Mouse (Mus musculus): Measurements from ENCODE around the gene Ddx43. TPM values are rescaled to one million over a fixed set of nuclear protein-coding genes. Genes with fewer than 3 reads are reported as not detected.

Gene Ddx43
- polyA plus RNA-seq, 1 experiment = 0.12 TPM

DNA sequence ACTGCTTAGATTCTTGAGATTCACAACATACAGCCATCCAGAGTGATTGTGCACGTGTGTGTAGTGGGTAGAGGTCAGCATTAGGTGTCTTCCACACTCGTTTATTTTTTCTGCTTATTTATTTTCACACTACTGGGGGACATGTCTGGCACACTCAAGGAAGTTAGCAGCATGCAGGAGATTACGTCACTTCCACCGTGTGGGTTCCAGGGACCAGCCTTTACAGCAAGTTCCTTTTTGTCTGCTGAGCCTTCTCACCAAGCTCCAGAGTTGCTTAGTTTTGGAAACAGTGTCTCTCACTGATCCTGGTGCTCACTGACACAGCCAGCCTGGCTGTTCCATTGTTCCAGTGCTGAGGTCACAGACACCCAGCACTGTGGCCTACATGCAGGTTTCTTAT lies 55.8 kb downstream of the Ddx43 start:
- Histone ChIP-seq H3K4me3 (ENCODE audit: extremely low read depth, insufficient read depth, insufficient read length) (no peak overlapping the region), H3K4me1 (ENCODE audit: control insufficient read depth, insufficient read depth, insufficient read length) (no peaks in the 10 kb centered on the region; the same call in 1 of the 2 replicates), H3K27ac (ENCODE audit: insufficient read depth, low read length) (no peak overlapping the region), H3K36me3 (ENCODE audit: control insufficient read depth, insufficient read depth, low read length) (peaks cover 12% of the 10 kb centered on the region), H3K27me3 (ENCODE audit: control insufficient read depth, insufficient read depth, low read length) (no peaks in the 10 kb centered on the region)
- WGBS = 29% methylated on average over 4 of the region's 4 CpGs
- peak in 1 of 2 experiments; percentile 24 for DNase-seq (ENCODE audit: low read depth in 1 of 2, low spot score in 2 of 2)
- TF ChIP-seq CTCF (IDR thresholded peaks at IDR 0.05; ENCODE audit: extremely low read depth, insufficient read depth, insufficient read length, insufficient replicate concordance) (no peak), POLR2A (IDR thresholded peaks at IDR 0.05; ENCODE audit: low read depth, low read length) (no peak)

DNA sequence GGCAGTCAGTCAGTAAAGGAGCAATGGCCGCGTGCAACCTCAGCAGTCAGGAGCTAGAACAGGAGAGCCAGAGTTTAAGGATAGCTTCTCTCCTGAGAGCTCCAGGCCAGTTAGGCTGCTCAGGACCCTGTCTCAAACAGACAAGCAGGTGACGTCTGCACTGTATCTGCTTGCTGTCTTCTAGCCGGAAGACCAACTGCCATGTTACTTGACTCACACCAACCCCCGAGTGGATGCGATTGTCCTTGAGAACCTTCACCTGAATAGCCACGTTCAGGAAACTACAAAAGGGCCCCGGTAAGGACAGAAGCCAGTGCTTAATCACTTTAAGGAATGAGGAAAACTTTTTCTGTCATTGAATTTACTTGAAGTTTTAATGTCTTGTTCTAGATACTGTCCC lies 61.4 kb downstream of the Ddx43 start:
- 91% methylated on average over 8 of the region's 8 CpGs for WGBS
- Histone ChIP-seq H3K4me1 (ENCODE audit: control insufficient read depth, insufficient read depth, insufficient read length) (no peaks in the 10 kb centered on the region), H3K4me3 (ENCODE audit: extremely low read depth, insufficient read depth, insufficient read length) (no peak overlapping the region), H3K27ac (ENCODE audit: insufficient read depth, low read length) (no peak overlapping the region), H3K36me3 (ENCODE audit: control insufficient read depth, insufficient read depth, low read length) (peaks cover 27% of the 10 kb centered on the region), H3K27me3 (ENCODE audit: control insufficient read depth, insufficient read depth, low read length) (no peaks in the 10 kb centered on the region)
- TF ChIP-seq POLR2A (IDR thresholded peaks at IDR 0.05; ENCODE audit: low read depth, low read length) (no peak), CTCF (IDR thresholded peaks at IDR 0.05; ENCODE audit: extremely low read depth, insufficient read depth, insufficient read length, insufficient replicate concordance) (no peak)
- no peak for DNase-seq (ENCODE audit: low read depth in 1 of 2, low spot score in 2 of 2)

DNA sequence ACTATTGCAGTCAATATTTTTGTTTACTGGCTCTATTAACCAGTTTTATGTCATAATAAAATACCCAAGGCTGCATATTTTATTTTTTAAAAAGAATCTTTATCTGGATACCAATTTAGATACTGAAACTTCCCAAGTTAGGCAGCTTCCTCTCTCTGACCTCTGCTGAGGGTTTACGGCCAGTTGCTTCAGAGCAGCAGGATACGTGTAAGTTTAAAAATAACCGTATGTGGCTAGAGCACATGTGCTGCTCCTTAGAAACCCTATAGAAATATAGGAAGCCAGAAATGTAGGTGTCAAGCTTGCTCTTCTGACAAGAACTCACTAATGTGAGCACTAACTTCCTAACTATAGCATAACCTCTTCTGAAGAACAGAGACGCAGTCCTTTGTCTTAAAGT lies 67.8 kb downstream of the Ddx43 start:
- 47% methylated on average over 4 of the region's 4 CpGs for WGBS
- no peaks in the 10 kb centered on the region for H3K4me1 ChIP-seq (ENCODE audit: control insufficient read depth, insufficient read depth, insufficient read length)
- H3K27ac ChIP-seq (ENCODE audit: insufficient read depth, low read length) = no peak overlapping the region
- peaks cover 25% of the 10 kb centered on the region for H3K36me3 ChIP-seq (ENCODE audit: control insufficient read depth, insufficient read depth, low read length)
- no peaks in the 10 kb centered on the region for H3K27me3 ChIP-seq (ENCODE audit: control insufficient read depth, insufficient read depth, low read length)
- no peak for DNase-seq (ENCODE audit: low read depth in 1 of 2, low spot score in 2 of 2)
- TF ChIP-seq POLR2A (IDR thresholded peaks at IDR 0.05; ENCODE audit: low read depth, low read length) (no peak), CTCF (IDR thresholded peaks at IDR 0.05; ENCODE audit: extremely low read depth, insufficient read depth, insufficient read length, insufficient replicate concordance) (no peak)
- H3K4me3 ChIP-seq (ENCODE audit: extremely low read depth, insufficient read depth, insufficient read length) = no peak overlapping the region

DNA sequence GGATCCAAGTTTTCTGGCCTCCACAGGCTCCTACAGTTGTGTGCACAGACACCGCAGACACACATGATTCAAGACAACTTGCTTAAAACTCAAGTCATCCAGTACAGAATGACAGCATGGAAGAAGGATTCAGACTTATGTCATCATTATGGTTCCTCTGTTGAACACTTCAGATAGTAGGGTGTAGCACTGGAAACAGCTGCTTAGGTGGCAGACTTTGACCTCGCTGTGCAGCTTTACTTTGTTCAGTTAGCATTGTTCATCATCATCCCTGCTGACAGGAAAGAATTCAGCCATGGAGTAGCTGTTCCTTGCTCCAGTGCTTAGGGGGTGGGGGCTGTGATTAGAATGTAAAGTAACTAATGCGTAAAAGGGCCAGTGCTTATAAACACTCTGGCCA lies 70.1 kb downstream of the Ddx43 start:
- TF ChIP-seq POLR2A (IDR thresholded peaks at IDR 0.05; ENCODE audit: low read depth, low read length) = no peak
- TF ChIP-seq CTCF (IDR thresholded peaks at IDR 0.05; ENCODE audit: extremely low read depth, insufficient read depth, insufficient read length, insufficient replicate concordance) = no peak
- 99% methylated on average over 3 of the region's 3 CpGs for WGBS
- no peaks in the 10 kb centered on the region for H3K27me3 ChIP-seq (ENCODE audit: control insufficient read depth, insufficient read depth, low read length)
- no peak for DNase-seq (ENCODE audit: low read depth in 1 of 2, low spot score in 2 of 2)
- H3K4me1 ChIP-seq (ENCODE audit: control insufficient read depth, insufficient read depth, insufficient read length) = no peaks in the 10 kb centered on the region
- H3K27ac ChIP-seq (ENCODE audit: insufficient read depth, low read length) = no peak overlapping the region
- H3K36me3 ChIP-seq (ENCODE audit: control insufficient read depth, insufficient read depth, low read length) = peaks cover 19% of the 10 kb centered on the region
- H3K4me3 ChIP-seq (ENCODE audit: extremely low read depth, insufficient read depth, insufficient read length) = no peak overlapping the region

Other genes with a start within 250 kb of the Ddx43 start
- 1.4 and 2.8 TPM in 2 replicates for gene Gsta4, start 213.0 kb upstream of the Ddx43 start, polyA plus RNA-seq (2012; rRNA removed)
- 0.18 TPM in 1 of 2 replicates, not detected in the other for gene Gsta1, start 165.1 kb upstream of the Ddx43 start, polyA plus RNA-seq (2012; rRNA removed)
- not detected in 2 replicates for gene Gm3776, start 138.6 kb upstream of the Ddx43 start, polyA plus RNA-seq (2012; rRNA removed)
- gene Gm10639, start 105.9 kb upstream of the Ddx43 start, polyA plus RNA-seq (2012; rRNA removed) = not detected in 2 replicates
- gene Omt2a, start 81.0 kb upstream of the Ddx43 start, polyA plus RNA-seq (2012; rRNA removed) = not detected in 2 replicates
- not detected in 2 replicates for gene Omt2b, start 68.2 kb upstream of the Ddx43 start, polyA plus RNA-seq (2012; rRNA removed)
- 0.15 TPM in 1 of 2 replicates, not detected in the other for gene Gsta2, start 40.0 kb upstream of the Ddx43 start, polyA plus RNA-seq (2012; rRNA removed)
- gene Dppa5a, start 27.6 kb upstream of the Ddx43 start, polyA plus RNA-seq (2012; rRNA removed) = not detected in 2 replicates
- not detected in 2 replicates for gene Ooep, start 17.1 kb upstream of the Ddx43 start, polyA plus RNA-seq (2012; rRNA removed)
- 0.79 and 0.99 TPM in 2 replicates for gene Cgas, start 47.5 kb downstream of the Ddx43 start, polyA plus RNA-seq (2012; rRNA removed)
- gene Mto1, start 52.4 kb downstream of the Ddx43 start, polyA plus RNA-seq (2012; rRNA removed) = 9.3 and 9.9 TPM in 2 replicates
- gene Gm17324, start 53.0 kb downstream of the Ddx43 start, polyA plus RNA-seq (2012; rRNA removed) = not detected in 2 replicates
- 2,639 and 2,890 TPM in 2 replicates for gene Eef1a1, start 93.4 kb downstream of the Ddx43 start, polyA plus RNA-seq (2012; rRNA removed)
- 4.3 and 5.0 TPM in 2 replicates for gene Slc17a5, start 192.3 kb downstream of the Ddx43 start, polyA plus RNA-seq (2012; rRNA removed)
- 0.02 TPM in 2 replicates for gene Cd109, start 219.8 kb downstream of the Ddx43 start, polyA plus RNA-seq (2012; rRNA removed)